Mouse (Mus musculus) adipocyte (in vitro differentiated cells): Measurements from ENCODE around the gene Fcgrt.

Source experiments
- DNase-seq: peaks from one replicate; pipeline ENCODE4 v3.0.0-alpha.2; 2016; ENCODE audit warnings: low spot score

Gene Fcgrt

GRCm38 (mm10) chr7:45056329-45056971 lies 47.2 kb downstream of the Fcgrt start:
- DNase-seq = no peak

GRCm38 (mm10) chr7:45053931-45054510 lies 49.6 kb downstream of the Fcgrt start:
- peak; percentile 95 for DNase-seq

- DNase-seq = peak; percentile 70
Measured at GRCm38 (mm10) chr7:45053117-45053930, 50.3 kb downstream of the Fcgrt start.

GRCm38 (mm10) chr7:45052862-45053116 lies 50.9 kb downstream of the Fcgrt start, which contains the start of gene Prr12:
Gene Prr12, minus strand, starts transcription at chr7:45052881.
- DNase-seq = no peak

- peak; percentile 52 for DNase-seq
Measured at GRCm38 (mm10) chr7:45052181-45052861, 51.3 kb downstream of the Fcgrt start.

GRCm38 (mm10) chr7:45051601-45051974 lies 52.1 kb downstream of the Fcgrt start:
- no peak for DNase-seq

- peak; percentile 68 for DNase-seq
Measured at GRCm38 (mm10) chr7:45050945-45051600, 52.6 kb downstream of the Fcgrt start.

GRCm38 (mm10) chr7:45048923-45049657 lies 54.6 kb downstream of the Fcgrt start:
- no peak for DNase-seq

GRCm38 (mm10) chr7:45048001-45048890 lies 55.4 kb downstream of the Fcgrt start:
- DNase-seq = no peak

- no peak for DNase-seq
Measured at GRCm38 (mm10) chr7:45047491-45047890, 56.2 kb downstream of the Fcgrt start.

GRCm38 (mm10) chr7:45046853-45047350 lies 56.7 kb downstream of the Fcgrt start:
- no peak for DNase-seq

GRCm38 (mm10) chr7:45045741-45046140 lies 57.9 kb downstream of the Fcgrt start:
- no peak for DNase-seq

GRCm38 (mm10) chr7:45043307-45043706 lies 60.3 kb downstream of the Fcgrt start:
- no peak for DNase-seq
